Mouse (Mus musculus) brown adipose tissue, adult 24 weeks (tissue): ENCODE measurements around the gene Aqp6. TPM values are rescaled to one million over a fixed set of nuclear protein-coding genes. Genes with fewer than 3 reads are reported as not detected.

Experiments used
- H3K27ac ChIP-seq: fragments of 200-500 bp; replicated peaks from 2 replicates; pipeline ENCODE4 v1.5.1; 2012; ENCODE audit warnings: low read depth, mild to moderate bottlenecking, low read length
- H3K4me1 ChIP-seq: fragments of 200-500 bp; 2 replicates; pipeline ENCODE4 v1.6.1; 2012; ENCODE audit warnings: low read length, mixed read lengths; ENCODE audit not compliant: control insufficient read depth, insufficient read depth, insufficient read length
- H3K4me3 ChIP-seq: fragments of 200-500 bp; 2 replicates; pipeline ENCODE4 v1.5.1; 2012; ENCODE audit warnings: low read depth, mild to moderate bottlenecking, low read length, moderate library complexity; ENCODE audit not compliant: insufficient read depth
- polyA plus RNA-seq: library from polyadenylated mRNA; stranded (reverse); fragments of >200 nt; gene quantifications from 2 replicates; pipeline ENCODE4 v1.2.4, GENCODE M21; 2012; ENCODE audit not compliant: missing spikeins, insufficient read depth, insufficient read length

The Aqp6 gene
- polyA plus RNA-seq, 1 experiment: not detected

GRCm38 (mm10) chr15:99608382-99609125, 7.4 kb downstream of the Aqp6 start:
- Histone ChIP-seq H3K27ac (no peak overlapping the region), H3K4me1 (no peaks in the 10 kb centered on the region), H3K4me3 (no peak overlapping the region)

- Histone ChIP-seq H3K4me3 (no peak overlapping the region), H3K27ac (no peak overlapping the region), H3K4me1 (no peaks in the 10 kb centered on the region)
These were observed 10.4 kb downstream of the Aqp6 start for GRCm38 (mm10) chr15:99611563-99611962.

- no peak overlapping the region for H3K4me3 ChIP-seq
- no peaks in the 10 kb centered on the region for H3K4me1 ChIP-seq
- H3K27ac ChIP-seq: no peak overlapping the region
These were observed 13.1 kb downstream of the Aqp6 start for GRCm38 (mm10) chr15:99614273-99614672.

GRCm38 (mm10) chr15:99614753-99615152, 13.6 kb downstream of the Aqp6 start:
- no peak overlapping the region for H3K27ac ChIP-seq
- no peaks in the 10 kb centered on the region for H3K4me1 ChIP-seq
- H3K4me3 ChIP-seq: no peak overlapping the region

GRCm38 (mm10) chr15:99615246-99615645, 14.0 kb downstream of the Aqp6 start:
- H3K4me3 ChIP-seq: no peak overlapping the region
- H3K4me1 ChIP-seq: no peaks in the 10 kb centered on the region
- no peak overlapping the region for H3K27ac ChIP-seq

- Histone ChIP-seq H3K4me1 (no peaks in the 10 kb centered on the region), H3K27ac (no peak overlapping the region), H3K4me3 (no peak overlapping the region)
These were observed 17.4 kb downstream of the Aqp6 start for GRCm38 (mm10) chr15:99618595-99618994.

- H3K4me3 ChIP-seq: no peak overlapping the region
- H3K27ac ChIP-seq: no peak overlapping the region
- no peaks in the 10 kb centered on the region for H3K4me1 ChIP-seq
These were observed 18.6 kb downstream of the Aqp6 start for GRCm38 (mm10) chr15:99619821-99620220.

GRCm38 (mm10) chr15:99622063-99622462, 20.9 kb downstream of the Aqp6 start:
- Histone ChIP-seq H3K4me3 (no peak overlapping the region), H3K27ac (no peak overlapping the region), H3K4me1 (no peaks in the 10 kb centered on the region)

GRCm38 (mm10) chr15:99631618-99632017, 30.4 kb downstream of the Aqp6 start:
- Histone ChIP-seq H3K4me1 (no peaks in the 10 kb centered on the region), H3K4me3 (no peak overlapping the region), H3K27ac (no peak overlapping the region)

- no peaks in the 10 kb centered on the region for H3K4me1 ChIP-seq
- no peak overlapping the region for H3K27ac ChIP-seq
- H3K4me3 ChIP-seq: no peak overlapping the region
These were observed 33.5 kb downstream of the Aqp6 start for GRCm38 (mm10) chr15:99634702-99635101.

- H3K4me3 ChIP-seq: no peak overlapping the region
- no peaks in the 10 kb centered on the region for H3K4me1 ChIP-seq
- no peak overlapping the region for H3K27ac ChIP-seq
These were observed 36.4 kb downstream of the Aqp6 start for GRCm38 (mm10) chr15:99637405-99638123.

GRCm38 (mm10) chr15:99638124-99638485, 36.9 kb downstream of the Aqp6 start:
- Histone ChIP-seq H3K4me1 (no peaks in the 10 kb centered on the region), H3K27ac (no peak overlapping the region), H3K4me3 (no peak overlapping the region)

- Histone ChIP-seq H3K4me3 (no peak overlapping the region), H3K27ac (no peak overlapping the region), H3K4me1 (no peaks in the 10 kb centered on the region)
These were observed 41.4 kb downstream of the Aqp6 start for GRCm38 (mm10) chr15:99642622-99643021.

GRCm38 (mm10) chr15:99643832-99644231, 42.6 kb downstream of the Aqp6 start:
- Histone ChIP-seq H3K27ac (no peak overlapping the region), H3K4me3 (no peak overlapping the region), H3K4me1 (no peaks in the 10 kb centered on the region)

GRCm38 (mm10) chr15:99644776-99645175, 43.6 kb downstream of the Aqp6 start:
- no peak overlapping the region for H3K27ac ChIP-seq
- no peaks in the 10 kb centered on the region for H3K4me1 ChIP-seq
- H3K4me3 ChIP-seq: no peak overlapping the region

- no peak overlapping the region for H3K4me3 ChIP-seq
These were observed 47.1 kb downstream of the Aqp6 start for GRCm38 (mm10) chr15:99648326-99648725.

More at GRCm38 (mm10) chr15:99648326-99648725, 47.1 kb downstream of the Aqp6 start:
- H3K27ac ChIP-seq: no peak overlapping the region
- H3K4me1 ChIP-seq: no peaks in the 10 kb centered on the region
